Mouse (Mus musculus): ENCODE data around the gene Tspyl4.

The Tspyl4 gene

GRCm38 (mm10) chr10:34326701-34327100 is 29.5 kb downstream of the Tspyl4 start:
- peak; percentile 10 for DNase-seq

DNA sequence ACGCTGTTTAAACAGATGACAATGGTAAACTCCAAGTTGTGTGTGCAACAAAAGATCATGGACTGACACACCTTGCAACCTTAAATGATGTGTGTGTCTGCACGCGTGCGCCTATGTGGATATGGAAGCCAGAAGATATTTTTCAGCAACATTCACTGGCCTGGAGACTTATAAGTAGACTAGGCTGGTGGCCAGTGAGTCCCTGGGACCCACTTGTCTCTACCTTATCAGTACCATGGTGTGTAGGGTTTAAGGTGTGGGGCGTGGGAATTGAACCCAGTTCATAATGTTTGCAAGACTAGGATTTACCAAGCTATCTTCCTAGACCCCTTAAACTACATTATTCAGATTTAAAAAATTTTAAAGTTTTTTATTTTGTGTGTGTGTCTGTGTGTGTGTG is 29.9 kb downstream of the Tspyl4 start:
- DNase-seq = no peak

- peak; percentile 9 for DNase-seq
Measured at GRCm38 (mm10) chr10:34328310-34328709, 31.1 kb downstream of the Tspyl4 start.

DNA sequence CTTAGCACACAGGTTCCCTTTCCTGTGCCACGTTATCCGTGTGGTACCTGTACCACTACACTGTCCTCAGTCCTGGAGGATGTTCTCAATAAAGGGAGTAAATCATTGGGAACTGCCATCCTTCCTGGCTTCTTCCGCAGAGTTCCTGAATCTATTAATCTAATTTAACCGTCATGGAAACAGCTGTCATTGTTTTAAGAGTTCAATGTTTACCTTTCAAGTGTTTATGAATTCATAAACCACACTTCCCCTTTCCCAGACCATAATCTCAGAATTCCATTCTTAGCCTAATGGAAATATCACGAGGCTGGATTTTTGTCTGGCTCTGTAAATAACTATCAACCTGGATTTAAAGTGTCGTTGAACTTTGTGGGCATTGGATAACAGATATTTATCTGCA is 43.8 kb downstream of the Tspyl4 start:
- no peak for DNase-seq

DNA sequence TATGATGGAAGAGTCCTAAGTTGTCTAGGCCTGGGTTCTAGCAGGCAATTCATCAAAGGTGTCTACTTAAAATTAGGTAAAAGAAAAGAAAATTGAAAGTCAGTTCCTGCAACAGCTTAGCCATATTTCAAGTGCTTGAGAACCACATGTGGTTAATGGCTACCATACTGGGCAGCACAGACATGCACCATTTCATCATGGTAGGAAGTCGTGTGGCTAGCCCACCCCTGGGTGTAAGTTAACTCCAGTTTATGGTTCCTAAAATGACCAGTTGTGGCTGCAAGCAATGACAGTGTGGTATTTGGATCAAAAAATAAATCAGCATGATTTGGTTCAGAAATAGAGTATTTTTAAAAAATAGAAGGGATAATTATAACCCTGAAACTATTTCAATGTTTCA is 44.6 kb downstream of the Tspyl4 start:
- DNase-seq = no peak
